Mouse (Mus musculus) lung, embryonic 15.5 days (tissue): ENCODE results near the gene Med26. TPM values are rescaled to one million over a fixed set of nuclear protein-coding genes. Genes with fewer than 3 reads are reported as not detected.

Source experiments
- ATAC-seq: fragments of 200-750 bp; cut with Nextera tagmentation; 2 replicates; pipeline ENCODE4 v1.8.0; 2017; ENCODE audit warnings: moderate number of reproducible peaks, borderline replicate concordance; ENCODE audit not compliant: low FRiP score, low TSS enrichment; ENCODE audit errors: extremely low read depth
- H3K27ac ChIP-seq: fragments of 300-500 bp; sonication (generic); 2 replicates; pipeline ENCODE4 v1.5.1; 2015; ENCODE audit warnings: moderate library complexity, mild to moderate bottlenecking, inconsistent platforms
- H3K27me3 ChIP-seq: fragments of 300-500 bp; sonication (generic); 2 replicates; pipeline ENCODE4 v1.6.1; 2015; ENCODE audit warnings: inconsistent platforms
- H3K36me3 ChIP-seq: fragments of 300-500 bp; sonication (generic); 2 replicates; pipeline ENCODE4 v1.6.1; 2015; ENCODE audit warnings: inconsistent platforms
- H3K4me1 ChIP-seq: fragments of 300-500 bp; sonication (generic); 2 replicates; pipeline ENCODE4 v1.6.1; 2015; ENCODE audit warnings: inconsistent platforms
- H3K4me2 ChIP-seq: fragments of 300-500 bp; sonication (generic); 2 replicates; pipeline ENCODE4 v1.6.1; 2015; ENCODE audit warnings: inconsistent platforms, mild to moderate bottlenecking, moderate library complexity
- H3K4me3 ChIP-seq: fragments of 300-500 bp; sonication (generic); 2 replicates; pipeline ENCODE4 v1.5.1; 2015; ENCODE audit warnings: mild to moderate bottlenecking, inconsistent platforms
- H3K9ac ChIP-seq: fragments of 300-500 bp; sonication (generic); 2 replicates; pipeline ENCODE4 v1.6.1; 2015; ENCODE audit warnings: inconsistent platforms
- H3K9me3 ChIP-seq: fragments of 300-500 bp; sonication (generic); 2 replicates; pipeline ENCODE4 v1.6.1; 2016; ENCODE audit warnings: inconsistent platforms
- WGBS: fragments of 180-500 bp; shearing (Covaris S2); methylation state at CpG from one replicate; pipeline ENCODE4 v1.1.7; 2015; 5-methylcytosine and 5-hydroxymethylcytosine counted together
- polyA plus RNA-seq: library from polyadenylated mRNA; unstranded; fragments of >200 nt; fragmentation: Nextera tagmentation; extraction: Ambion mirVana; gene quantifications from 2 replicates; pipeline ENCODE4 v1.2.1, GENCODE M21; 2015

Gene Med26
- polyA plus RNA-seq: 17.2 TPM in 2 replicates

GRCm38 (mm10) chr8:72547802-72548643 is at the start of gene Med26:
Med26 (minus strand) TSS chr8:72548270.
- peak; percentile 96 for ATAC-seq

GRCm38 (mm10) chr8:72590198-72590597 is 42.1 kb upstream of the Med26 start:
- no peaks in the 10 kb centered on the region for H3K9me3 ChIP-seq
- H3K27ac ChIP-seq: no peak overlapping the region
- no peaks in the 10 kb centered on the region for H3K4me1 ChIP-seq
- H3K4me2 ChIP-seq: no peak overlapping the region
- no peak overlapping the region for H3K4me3 ChIP-seq
- no peaks in the 10 kb centered on the region for H3K27me3 ChIP-seq
- no peak for ATAC-seq
- 43% methylated on average over 2 of the region's 2 CpGs for WGBS
- H3K36me3 ChIP-seq: no peaks in the 10 kb centered on the region
- no peak overlapping the region for H3K9ac ChIP-seq

More at GRCm38 (mm10) chr8:72547802-72548643, at the start of gene Med26:
- Histone ChIP-seq H3K9me3 (no peaks in the 10 kb centered on the region), H3K4me1 (peaks cover 29% of the 10 kb centered on the region), H3K27me3 (no peaks in the 10 kb centered on the region), H3K36me3 (peaks cover 12% of the 10 kb centered on the region), H3K4me3 (peak within 1 kb of the TSS; percentile 71), H3K4me2 (peak within 1 kb of the TSS; percentile 85), H3K9ac (peak within 1 kb of the TSS; percentile 94), H3K27ac (peak within 1 kb of the TSS; percentile 91)
- under 1% methylated on average over 90 of the region's 92 CpGs for WGBS

- no peak for ATAC-seq
- no peaks in the 10 kb centered on the region for H3K9me3 ChIP-seq
- H3K36me3 ChIP-seq: no peaks in the 10 kb centered on the region
- no peak overlapping the region for H3K4me2 ChIP-seq
- 72% methylated on average over 7 of the region's 7 CpGs for WGBS
- H3K27me3 ChIP-seq: no peaks in the 10 kb centered on the region
- no peak overlapping the region for H3K4me3 ChIP-seq
- no peak overlapping the region for H3K27ac ChIP-seq
- no peak overlapping the region for H3K9ac ChIP-seq
- H3K4me1 ChIP-seq: no peaks in the 10 kb centered on the region
Measured at GRCm38 (mm10) chr8:72589286-72589685, 41.2 kb upstream of the Med26 start.

- Histone ChIP-seq H3K9me3 (no peaks in the 10 kb centered on the region), H3K4me3 (no peak overlapping the region), H3K27ac (no peak overlapping the region), H3K4me2 (no peak overlapping the region), H3K9ac (no peak overlapping the region), H3K36me3 (no peaks in the 10 kb centered on the region), H3K4me1 (no peaks in the 10 kb centered on the region), H3K27me3 (no peaks in the 10 kb centered on the region)
- 86% methylated on average over 10 of the region's 10 CpGs for WGBS
- no peak for ATAC-seq
Measured at GRCm38 (mm10) chr8:72588865-72589264, 40.8 kb upstream of the Med26 start.

- H3K9me3 ChIP-seq: no peaks in the 10 kb centered on the region
- no peaks in the 10 kb centered on the region for H3K4me1 ChIP-seq
- no peak overlapping the region for H3K9ac ChIP-seq
- H3K27me3 ChIP-seq: no peaks in the 10 kb centered on the region
- no peak overlapping the region for H3K27ac ChIP-seq
- H3K4me2 ChIP-seq: no peak overlapping the region
- H3K4me3 ChIP-seq: no peak overlapping the region
- 63% methylated on average over 6 of the region's 6 CpGs for WGBS
- no peaks in the 10 kb centered on the region for H3K36me3 ChIP-seq
- ATAC-seq: no peak
Measured at GRCm38 (mm10) chr8:72587806-72588205, 39.7 kb upstream of the Med26 start.

GRCm38 (mm10) chr8:72584390-72584789 is 36.3 kb upstream of the Med26 start:
- H3K36me3 ChIP-seq: no peaks in the 10 kb centered on the region
- H3K27ac ChIP-seq: no peak overlapping the region
- 68% methylated on average over 6 of the region's 6 CpGs for WGBS
- no peak overlapping the region for H3K9ac ChIP-seq
- H3K27me3 ChIP-seq: no peaks in the 10 kb centered on the region
- H3K4me2 ChIP-seq: no peak overlapping the region
- H3K9me3 ChIP-seq: no peaks in the 10 kb centered on the region
- ATAC-seq: no peak
- H3K4me1 ChIP-seq: no peaks in the 10 kb centered on the region
- no peak overlapping the region for H3K4me3 ChIP-seq

- Histone ChIP-seq H3K27me3 (no peaks in the 10 kb centered on the region), H3K4me3 (no peak overlapping the region), H3K36me3 (no peaks in the 10 kb centered on the region), H3K27ac (no peak overlapping the region), H3K9ac (no peak overlapping the region), H3K4me2 (no peak overlapping the region), H3K9me3 (no peaks in the 10 kb centered on the region), H3K4me1 (no peaks in the 10 kb centered on the region)
- 78% methylated on average over 7 of the region's 7 CpGs for WGBS
- ATAC-seq: no peak
Measured at GRCm38 (mm10) chr8:72583056-72583771, 35.1 kb upstream of the Med26 start.

GRCm38 (mm10) chr8:72579374-72579773 is 31.3 kb upstream of the Med26 start:
- H3K27ac ChIP-seq: no peak overlapping the region
- ATAC-seq: no peak
- H3K27me3 ChIP-seq: no peaks in the 10 kb centered on the region
- no peaks in the 10 kb centered on the region for H3K36me3 ChIP-seq
- H3K4me1 ChIP-seq: no peaks in the 10 kb centered on the region
- no peak overlapping the region for H3K4me3 ChIP-seq
- 59% methylated on average over 9 of the region's 9 CpGs for WGBS
- H3K9ac ChIP-seq: no peak overlapping the region
- H3K4me2 ChIP-seq: no peak overlapping the region
- no peaks in the 10 kb centered on the region for H3K9me3 ChIP-seq

- Histone ChIP-seq H3K4me1 (0 out of 2 replicates have a peak, but pooled peaks cover 3% of the 10 kb centered on the region), H3K4me2 (no peak overlapping the region), H3K36me3 (no peaks in the 10 kb centered on the region), H3K9ac (no peak overlapping the region), H3K9me3 (no peaks in the 10 kb centered on the region), H3K4me3 (no peak overlapping the region), H3K27ac (no peak overlapping the region), H3K27me3 (no peaks in the 10 kb centered on the region)
- WGBS: 67% methylated on average over 1 of the region's 1 CpGs
- ATAC-seq: no peak
Measured at GRCm38 (mm10) chr8:72577941-72578340, 29.9 kb upstream of the Med26 start.

- Histone ChIP-seq H3K4me1 (peaks cover 8% of the 10 kb centered on the region), H3K27me3 (no peaks in the 10 kb centered on the region), H3K27ac (no peak overlapping the region), H3K9me3 (no peaks in the 10 kb centered on the region), H3K36me3 (no peaks in the 10 kb centered on the region), H3K4me2 (no peak overlapping the region), H3K9ac (no peak overlapping the region), H3K4me3 (no peak overlapping the region)
- no peak for ATAC-seq
- WGBS: 69% methylated on average over 3 of the region's 3 CpGs
Measured at GRCm38 (mm10) chr8:72577266-72577665, 29.2 kb upstream of the Med26 start.

- H3K4me1 ChIP-seq: peaks cover 8% of the 10 kb centered on the region
- 86% methylated on average over 6 of the region's 6 CpGs for WGBS
- ATAC-seq: no peak
- no peak overlapping the region for H3K4me2 ChIP-seq
- no peak overlapping the region for H3K9ac ChIP-seq
- H3K27me3 ChIP-seq: no peaks in the 10 kb centered on the region
- no peak overlapping the region for H3K4me3 ChIP-seq
- no peaks in the 10 kb centered on the region for H3K36me3 ChIP-seq
- H3K9me3 ChIP-seq: no peaks in the 10 kb centered on the region
- H3K27ac ChIP-seq: no peak overlapping the region
Measured at GRCm38 (mm10) chr8:72575915-72576314, 27.8 kb upstream of the Med26 start.

GRCm38 (mm10) chr8:72573450-72573849 is 25.4 kb upstream of the Med26 start:
- no peak overlapping the region for H3K4me3 ChIP-seq
- no peak overlapping the region for H3K4me2 ChIP-seq

More at GRCm38 (mm10) chr8:72573450-72573849, 25.4 kb upstream of the Med26 start:
- no peaks in the 10 kb centered on the region for H3K9me3 ChIP-seq
- peaks cover 13% of the 10 kb centered on the region for H3K36me3 ChIP-seq
- H3K27me3 ChIP-seq: no peaks in the 10 kb centered on the region
- H3K9ac ChIP-seq: no peak overlapping the region
- 76% methylated on average over 6 of the region's 6 CpGs for WGBS
- no peak overlapping the region for H3K27ac ChIP-seq
- ATAC-seq: no peak
- H3K4me1 ChIP-seq: peaks cover 19% of the 10 kb centered on the region
